ENCODE assay signal across 14 mouse cellular contexts in the genomic region with DNA sequence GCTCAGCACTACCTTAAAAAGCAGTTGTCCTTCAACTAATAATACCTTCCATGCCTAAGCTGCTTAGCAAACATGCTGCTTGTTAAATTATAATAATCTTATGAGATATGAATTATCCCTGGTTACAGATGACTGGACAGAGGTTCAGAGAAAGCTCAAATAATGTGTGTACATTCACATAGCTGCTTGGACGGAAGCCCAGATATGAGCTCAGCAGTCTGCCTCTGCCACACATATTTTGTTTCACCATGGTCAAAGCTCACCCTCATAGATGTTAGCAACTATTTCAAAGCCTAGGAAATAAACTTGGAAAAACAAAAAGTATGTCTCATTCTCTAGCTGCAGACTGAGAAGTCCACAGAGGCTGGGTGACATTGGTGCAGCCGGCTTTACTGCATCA.
DNase-seq lines count a peak whose midpoint lies in the region; ATAC-seq and TF ChIP-seq lines count a peak whose summit lies in the region.
"Had no signal": no experiment of that assay in that cellular context is flagged by ENCODE, and none has a peak within 500 bp of the region (broad histone marks: within the 10 kb centered on the region; RNA-seq: fewer than 3 reads in every experiment).

No protein-coding gene starts in this region.

- TF ChIP-seq CTCF in lung, embryonic 14.5 days (IDR thresholded peaks at IDR 0.05; ENCODE audit: low read depth): no peak

- H3K4me3 ChIP-seq in hindbrain, embryonic 15.5 days: no peak overlapping the region
- H3K4me3 ChIP-seq in hindbrain, embryonic 13.5 days: no peak overlapping the region
- H3K4me3 ChIP-seq in lung, embryonic 14.5 days (ENCODE audit: low read depth, low read length): no peak overlapping the region
- H3K4me3 ChIP-seq: erythroblast, embryonic 14.5 days; liver, embryonic 13.5 days; midbrain, embryonic 12.5 days; neural tube, embryonic 13.5 days had no signal

- H3K27ac ChIP-seq in hindbrain, embryonic 15.5 days (replicated peaks): no peak overlapping the region
- H3K27ac ChIP-seq in hindbrain, embryonic 13.5 days: no peak overlapping the region
- peak overlapping the region; percentile 6; the same call in 1 of the 2 replicates for H3K27ac ChIP-seq in lung, embryonic 14.5 days (ENCODE audit: low read depth)
- H3K27ac ChIP-seq: liver, embryonic 13.5 days; midbrain, embryonic 12.5 days; neural tube, embryonic 13.5 days had no signal

- H3K27me3 ChIP-seq in hindbrain, embryonic 15.5 days: no peaks in the 10 kb centered on the region
- H3K27me3 ChIP-seq in hindbrain, embryonic 13.5 days: no peaks in the 10 kb centered on the region
- H3K27me3 ChIP-seq in lung, embryonic 14.5 days (ENCODE audit: insufficient read depth, low read length): no peaks in the 10 kb centered on the region
- H3K27me3 ChIP-seq: liver, embryonic 13.5 days; midbrain, embryonic 12.5 days; neural tube, embryonic 13.5 days had no signal

- no peaks in the 10 kb centered on the region for H3K4me1 ChIP-seq in hindbrain, embryonic 15.5 days (replicated peaks)
- 0 out of 2 replicates have a peak, but pooled peaks cover 3% of the 10 kb centered on the region for H3K4me1 ChIP-seq in hindbrain, embryonic 13.5 days (replicated peaks)
- H3K4me1 ChIP-seq in lung, embryonic 14.5 days (ENCODE audit: insufficient read depth): no peaks in the 10 kb centered on the region
- H3K4me1 ChIP-seq: liver, embryonic 13.5 days had no signal

- no peaks in the 10 kb centered on the region for H3K9me3 ChIP-seq in hindbrain, embryonic 15.5 days
- no peaks in the 10 kb centered on the region for H3K9me3 ChIP-seq in hindbrain, embryonic 13.5 days
- H3K9me3 ChIP-seq in lung, embryonic 14.5 days (ENCODE audit: low read depth, low read length): no peaks in the 10 kb centered on the region
- H3K9me3 ChIP-seq: G1E; liver, embryonic 13.5 days; midbrain, embryonic 12.5 days; neural tube, embryonic 13.5 days had no signal

- ATAC-seq in hindbrain, embryonic 15.5 days (ENCODE audit: low FRiP score, low read depth): peak; percentile 40; the same call in 1 of the 2 replicates
- ATAC-seq in hindbrain, embryonic 13.5 days (ENCODE audit: low FRiP score): no peak
- peak; percentile 82 for ATAC-seq in lung, embryonic 14.5 days (ENCODE audit: insufficient read depth)

- 65% methylated on average over 2 of the region's 2 CpGs for WGBS in hindbrain, embryonic 15.5 days
- WGBS in hindbrain, embryonic 13.5 days: 74% methylated on average over 2 of the region's 2 CpGs
- 37% methylated on average over 2 of the region's 2 CpGs for WGBS in lung, embryonic 14.5 days

- H3K4me2 ChIP-seq in hindbrain, embryonic 15.5 days: no peak overlapping the region
- no peak overlapping the region for H3K4me2 ChIP-seq in hindbrain, embryonic 13.5 days
- no peak overlapping the region for H3K4me2 ChIP-seq in lung, embryonic 14.5 days
- H3K4me2 ChIP-seq: liver, embryonic 13.5 days; midbrain, embryonic 12.5 days; neural tube, embryonic 13.5 days had no signal

- H3K36me3 ChIP-seq in hindbrain, embryonic 15.5 days: no peaks in the 10 kb centered on the region
- no peaks in the 10 kb centered on the region for H3K36me3 ChIP-seq in hindbrain, embryonic 13.5 days
- H3K36me3 ChIP-seq in lung, embryonic 14.5 days (ENCODE audit: insufficient read depth): no peaks in the 10 kb centered on the region
- H3K36me3 ChIP-seq: G1E; liver, embryonic 13.5 days; midbrain, embryonic 12.5 days; neural tube, embryonic 13.5 days had no signal

- no peak overlapping the region for H3K9ac ChIP-seq in hindbrain, embryonic 15.5 days
- no peak overlapping the region for H3K9ac ChIP-seq in hindbrain, embryonic 13.5 days
- H3K9ac ChIP-seq in lung, embryonic 14.5 days: no peak overlapping the region
- H3K9ac ChIP-seq: liver, embryonic 13.5 days; midbrain, embryonic 12.5 days; neural tube, embryonic 13.5 days had no signal

- DNase-seq in lung, embryonic 14.5 days: peak; percentile 95
- DNase-seq in lung, postnatal 36 days: no peak
- peak; percentile 41 for DNase-seq in Muller cell, postnatal 12 days (ENCODE audit: inconsistent ontology term)
- DNase-seq in lung, postnatal 14 days: peak; percentile 10
- DNase-seq in layer of hippocampus, adult 8-10 months (ENCODE audit: low spot score in 2 of 2): no peak
- DNase-seq in layer of hippocampus, adult 18-20 months (ENCODE audit: low spot score in 2 of 2): no peak
- DNase-seq: cerebellum, adult 8-10 months; liver, embryonic 13.5 days had no signal

Comparison
In these comparisons a context has a peak if more than half of its experiments do, and no peak if none do; other contexts are left out.
1. DNase-seq: peak in lung, embryonic 14.5 days (single experiment), Muller cell, postnatal 12 days (single experiment) and lung, postnatal 14 days (single experiment); none in lung, postnatal 36 days (single experiment), layer of hippocampus, adult 8-10 months (0 of 2) and layer of hippocampus, adult 18-20 months (0 of 2).